ENCODE assay signal across 8 mouse cellular contexts in the genomic region with DNA sequence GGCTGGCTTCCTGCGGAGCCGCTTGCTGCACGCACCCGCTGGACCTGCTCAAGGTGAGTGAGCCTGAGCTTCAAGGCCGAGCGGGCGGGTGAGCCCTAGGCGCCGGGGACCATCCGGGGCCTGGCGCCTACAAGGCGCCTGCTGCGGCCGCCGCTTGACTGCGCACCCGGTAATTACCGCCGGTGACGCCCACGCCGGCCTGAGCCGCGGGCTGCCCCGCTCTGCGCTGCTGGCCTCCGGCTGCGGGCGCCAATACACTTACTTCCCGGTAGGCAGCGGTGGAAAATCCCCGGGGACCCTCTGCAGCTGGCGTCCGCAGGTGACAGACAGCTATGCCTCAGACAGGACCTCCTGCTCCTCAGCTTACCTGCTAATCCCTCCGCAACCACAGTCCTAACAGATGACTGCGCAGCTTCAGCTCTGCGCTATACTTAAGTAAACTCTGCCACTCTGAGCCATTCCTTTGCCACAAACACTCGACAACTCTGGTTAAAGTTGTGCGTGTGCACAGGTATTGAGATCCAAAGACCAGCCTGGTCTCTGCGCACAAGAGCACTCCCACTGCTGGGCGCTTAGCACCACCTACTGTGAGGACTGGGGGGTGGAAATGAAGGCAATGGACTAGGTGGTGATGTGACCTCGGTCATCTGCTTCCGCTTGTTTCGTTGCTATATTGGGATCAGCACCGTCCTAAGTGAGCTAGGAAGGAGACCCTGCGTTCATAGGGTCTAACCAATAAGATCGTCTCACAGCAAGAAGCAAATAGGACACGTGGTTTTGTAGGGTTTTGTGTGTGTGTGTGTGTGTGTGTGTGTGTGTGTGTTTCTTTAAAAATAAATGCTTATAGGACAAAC. TPM values are rescaled to one million over a fixed set of nuclear protein-coding genes. Genes with fewer than 3 reads are reported as not detected.
A peak's percentile ranks its signal among the peaks of the same experiment; 100 is the strongest.
DNase-seq lines count a peak whose midpoint lies in the region; ATAC-seq and TF ChIP-seq lines count a peak whose summit lies in the region.

No protein-coding gene starts in this region.

- peak; percentile 69 to 87 for DNase-seq in adrenal gland, adult (ENCODE audit: inconsistent age in 2 of 2, low spot score in 1 of 2)
- no peak for DNase-seq in adrenal gland, adult 8-10 months
- peak; percentile 58 for DNase-seq in NIH3T3 (ENCODE audit: low read depth)
- peak; percentile 63 for DNase-seq in limb, embryonic 14.5 days (ENCODE audit: low spot score)
- peak; percentile 52 for DNase-seq in thymus, postnatal 4 days

- WGBS in hindbrain, embryonic 12.5 days: 1% methylated on average over 48 of the region's 48 CpGs
- WGBS in limb, embryonic 14.5 days: under 1% methylated on average over 36 of the region's 48 CpGs
- under 1% methylated on average over 48 of the region's 48 CpGs for WGBS in midbrain, embryonic 15.5 days

- no peak overlapping the region for H3K27ac ChIP-seq in embryonic fibroblast, embryonic 13.5 days (ENCODE audit: insufficient read depth, low read length)
- H3K27ac ChIP-seq in hindbrain, embryonic 12.5 days: peak overlapping the region; percentile 81
- H3K27ac ChIP-seq in limb, embryonic 14.5 days (replicated peaks; ENCODE audit: low read depth, low read length): peak overlapping the region; percentile 68
- H3K27ac ChIP-seq in midbrain, embryonic 15.5 days: peak overlapping the region; percentile 70

- TF ChIP-seq CTCF in embryonic fibroblast, embryonic 13.5 days (IDR thresholded peaks at IDR 0.05; ENCODE audit: borderline replicate concordance, insufficient read depth, low read length): no peak

- H3K4me2 ChIP-seq in hindbrain, embryonic 12.5 days (replicated peaks): peak overlapping the region; percentile 86
- peak overlapping the region; percentile 93 for H3K4me2 ChIP-seq in limb, embryonic 14.5 days (replicated peaks; ENCODE audit: low read depth, low read length, severe bottlenecking)
- peak overlapping the region; percentile 89 for H3K4me2 ChIP-seq in midbrain, embryonic 15.5 days

- peak overlapping the region; percentile 82 for H3K9ac ChIP-seq in hindbrain, embryonic 12.5 days
- H3K9ac ChIP-seq in limb, embryonic 14.5 days (ENCODE audit: low read depth, low read length, severe bottlenecking): peak overlapping the region; percentile 71
- H3K9ac ChIP-seq in midbrain, embryonic 15.5 days: peak overlapping the region; percentile 67

- H3K27me3 ChIP-seq in hindbrain, embryonic 12.5 days: no peaks in the 10 kb centered on the region
- no peaks in the 10 kb centered on the region for H3K27me3 ChIP-seq in limb, embryonic 14.5 days (ENCODE audit: control insufficient read depth, insufficient read depth, low read length)
- H3K27me3 ChIP-seq in midbrain, embryonic 15.5 days (replicated peaks): no peaks in the 10 kb centered on the region

- H3K36me3 ChIP-seq in hindbrain, embryonic 12.5 days: peaks cover 49% of the 10 kb centered on the region
- H3K36me3 ChIP-seq in limb, embryonic 14.5 days (ENCODE audit: control insufficient read depth, insufficient read depth, low read length): peaks cover 58% of the 10 kb centered on the region
- H3K36me3 ChIP-seq in midbrain, embryonic 15.5 days (replicated peaks): peaks cover 23% of the 10 kb centered on the region

- H3K4me1 ChIP-seq in embryonic fibroblast, embryonic 13.5 days (ENCODE audit: control insufficient read depth, insufficient read depth, low read length): no peaks in the 10 kb centered on the region
- peaks cover 34% of the 10 kb centered on the region for H3K4me1 ChIP-seq in hindbrain, embryonic 12.5 days
- H3K4me1 ChIP-seq in limb, embryonic 14.5 days (ENCODE audit: control insufficient read depth, insufficient read depth, low read length): peaks cover 25% of the 10 kb centered on the region
- H3K4me1 ChIP-seq in midbrain, embryonic 15.5 days: peaks cover 38% of the 10 kb centered on the region

- peak; percentile 10 for ATAC-seq in hindbrain, embryonic 12.5 days (ENCODE audit: low FRiP score)
- ATAC-seq in limb, embryonic 14.5 days (ENCODE audit: low FRiP score, low read depth): peak; percentile 28
- ATAC-seq in midbrain, embryonic 15.5 days (replicated peaks): peak; percentile 22

- H3K4me3 ChIP-seq in embryonic fibroblast, embryonic 13.5 days (ENCODE audit: insufficient read depth, low read length): peak overlapping the region; percentile 56
- H3K4me3 ChIP-seq in hindbrain, embryonic 12.5 days: peak overlapping the region; percentile 80
- H3K4me3 ChIP-seq in limb, embryonic 14.5 days (replicated peaks; ENCODE audit: low read length): peak overlapping the region; percentile 95
- H3K4me3 ChIP-seq in midbrain, embryonic 15.5 days: peak overlapping the region; percentile 79

- no peak for TF ChIP-seq POLR2A in embryonic fibroblast, embryonic 13.5 days (IDR thresholded peaks at IDR 0.05; ENCODE audit: low read depth, low read length)
- no peak for TF ChIP-seq POLR2A in limb, embryonic 14.5 days (IDR thresholded peaks at IDR 0.05; ENCODE audit: borderline replicate concordance, extremely low read depth, insufficient read depth, insufficient read length)

- no peaks in the 10 kb centered on the region for H3K9me3 ChIP-seq in hindbrain, embryonic 12.5 days (replicated peaks)
- no peaks in the 10 kb centered on the region for H3K9me3 ChIP-seq in limb, embryonic 14.5 days (ENCODE audit: control insufficient read depth, low read length)
- H3K9me3 ChIP-seq in midbrain, embryonic 15.5 days: no peaks in the 10 kb centered on the region

RNA-seq across cellular contexts. Expression of a gene that starts 0.6 kb away (rescaled TPM):
- total RNA-seq in adrenal gland, adult 8-10 months (2022): 100 to 1,000 TPM; 121 to 174 (median 163) TPM
- polyA plus RNA-seq in embryonic fibroblast, embryonic 13.5 days (2011; ENCODE audit: insufficient read length, low read depth, missing spikeins): 22.0 and 22.4 TPM in 2 replicates
- polyA plus RNA-seq in hindbrain, embryonic 12.5 days (2016; fragmentation: Nextera tagmentation; extraction: Ambion mirVana): 37.7 and 38.0 TPM in 2 replicates
- polyA plus RNA-seq in limb, embryonic 14.5 days (2012; rRNA removed): 54.4 and 75.1 TPM in 2 replicates
- polyA plus RNA-seq in limb, embryonic 14.5 days (2014; fragmentation: Nextera tagmentation; extraction: Ambion mirVana): 44.1 and 44.4 TPM in 2 replicates
- polyA plus RNA-seq in midbrain, embryonic 15.5 days (2015; fragmentation: Nextera tagmentation; extraction: Ambion mirVana): 28.6 and 29.2 TPM in 2 replicates

RNA-seq across cellular contexts. Expression of a gene that starts 7.8 kb away (rescaled TPM):
- total RNA-seq in adrenal gland, adult 8-10 months (2022): 10 to 100 TPM; 77.6 to 95.8 (median 90.1) TPM
- polyA plus RNA-seq in embryonic fibroblast, embryonic 13.5 days (2011; ENCODE audit: insufficient read length, low read depth, missing spikeins): 51.1 and 58.0 TPM in 2 replicates
- 104 and 108 TPM in 2 replicates for polyA plus RNA-seq in hindbrain, embryonic 12.5 days (2016; fragmentation: Nextera tagmentation; extraction: Ambion mirVana)
- polyA plus RNA-seq in limb, embryonic 14.5 days (2012; rRNA removed): 87.0 and 101 TPM in 2 replicates
- 127 and 142 TPM in 2 replicates for polyA plus RNA-seq in limb, embryonic 14.5 days (2014; fragmentation: Nextera tagmentation; extraction: Ambion mirVana)
- 112 and 115 TPM in 2 replicates for polyA plus RNA-seq in midbrain, embryonic 15.5 days (2015; fragmentation: Nextera tagmentation; extraction: Ambion mirVana)

RNA-seq across cellular contexts. Expression of a gene that starts 24.8 kb away (rescaled TPM):
- total RNA-seq in adrenal gland, adult 8-10 months (2022): 10 to 100 TPM; 22.8 to 38.7 (median 29.5) TPM
- polyA plus RNA-seq in embryonic fibroblast, embryonic 13.5 days (2011; ENCODE audit: insufficient read length, low read depth, missing spikeins): 24.0 and 30.7 TPM in 2 replicates
- polyA plus RNA-seq in hindbrain, embryonic 12.5 days (2016; fragmentation: Nextera tagmentation; extraction: Ambion mirVana): 57.1 and 58.4 TPM in 2 replicates
- 45.2 and 52.7 TPM in 2 replicates for polyA plus RNA-seq in limb, embryonic 14.5 days (2012; rRNA removed)
- 48.9 and 49.7 TPM in 2 replicates for polyA plus RNA-seq in limb, embryonic 14.5 days (2014; fragmentation: Nextera tagmentation; extraction: Ambion mirVana)
- 63.0 and 64.1 TPM in 2 replicates for polyA plus RNA-seq in midbrain, embryonic 15.5 days (2015; fragmentation: Nextera tagmentation; extraction: Ambion mirVana)

RNA-seq across cellular contexts. Expression of a gene that starts 34.3 kb away (rescaled TPM):
- 10 to 100 TPM; 24.2 to 33.4 (median 29.4) TPM for total RNA-seq in adrenal gland, adult 8-10 months (2022)
- 18.9 and 27.3 TPM in 2 replicates for polyA plus RNA-seq in embryonic fibroblast, embryonic 13.5 days (2011; ENCODE audit: insufficient read length, low read depth, missing spikeins)
- 33.8 and 35.5 TPM in 2 replicates for polyA plus RNA-seq in hindbrain, embryonic 12.5 days (2016; fragmentation: Nextera tagmentation; extraction: Ambion mirVana)
- polyA plus RNA-seq in limb, embryonic 14.5 days (2012; rRNA removed): 42.1 and 43.0 TPM in 2 replicates
- 29.2 TPM in 2 replicates for polyA plus RNA-seq in limb, embryonic 14.5 days (2014; fragmentation: Nextera tagmentation; extraction: Ambion mirVana)
- polyA plus RNA-seq in midbrain, embryonic 15.5 days (2015; fragmentation: Nextera tagmentation; extraction: Ambion mirVana): 27.9 and 28.1 TPM in 2 replicates

RNA-seq across cellular contexts. Expression of a gene that starts 34.4 kb away (rescaled TPM):
- 10 to 100 TPM; 25.6 to 34.1 (median 32.2) TPM for total RNA-seq in adrenal gland, adult 8-10 months (2022)
- polyA plus RNA-seq in embryonic fibroblast, embryonic 13.5 days (2011; ENCODE audit: insufficient read length, low read depth, missing spikeins): 5.6 TPM in 2 replicates
- polyA plus RNA-seq in hindbrain, embryonic 12.5 days (2016; fragmentation: Nextera tagmentation; extraction: Ambion mirVana): 10.6 and 11.3 TPM in 2 replicates
- 12.3 and 14.7 TPM in 2 replicates for polyA plus RNA-seq in limb, embryonic 14.5 days (2012; rRNA removed)
- polyA plus RNA-seq in limb, embryonic 14.5 days (2014; fragmentation: Nextera tagmentation; extraction: Ambion mirVana): 12.8 and 14.3 TPM in 2 replicates
- 9.8 and 11.4 TPM in 2 replicates for polyA plus RNA-seq in midbrain, embryonic 15.5 days (2015; fragmentation: Nextera tagmentation; extraction: Ambion mirVana)
